Mouse (Mus musculus): ENCODE results near the gene Hspd1.

Gene Hspd1

DNA sequence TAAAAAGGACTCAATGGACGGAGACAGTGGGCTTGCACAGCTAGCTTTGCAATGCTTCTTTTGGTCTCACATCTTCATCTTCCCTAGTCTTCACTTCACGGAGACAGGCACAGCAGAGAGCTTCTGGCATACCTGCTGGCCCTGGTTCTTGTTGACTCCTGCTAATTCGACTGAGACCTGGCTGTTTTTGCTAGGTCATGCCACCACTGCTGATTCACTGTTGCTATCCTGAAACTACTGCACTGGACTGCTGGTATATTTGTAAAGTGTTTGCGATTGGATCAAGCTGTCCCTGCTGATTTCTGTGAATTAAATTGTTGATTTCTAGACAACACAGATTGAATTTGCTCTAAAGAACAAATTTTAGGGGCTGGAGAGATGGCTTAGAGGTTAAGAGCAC, 46.4 kb downstream of the Hspd1 start:
- no peak for DNase-seq (ENCODE audit: low spot score)

DNA sequence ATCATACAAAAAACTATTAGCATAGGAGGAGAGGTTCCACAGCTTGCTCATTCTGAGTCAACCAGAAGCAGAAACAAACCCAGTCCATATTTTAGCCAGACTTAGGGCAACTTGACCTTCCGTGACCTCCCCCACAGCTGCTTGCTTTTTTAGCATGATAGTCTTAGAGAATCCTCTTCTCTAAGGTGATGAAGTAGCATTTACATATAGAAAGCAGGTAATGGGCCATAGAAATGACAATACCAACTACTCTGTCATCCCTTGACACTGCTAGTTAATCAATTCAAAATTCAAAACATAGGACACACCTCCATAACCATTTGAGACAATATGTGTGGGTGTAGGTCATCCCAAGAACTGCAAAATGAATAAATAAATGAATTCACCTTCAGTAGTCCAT, 48.1 kb downstream of the Hspd1 start:
- DNase-seq (ENCODE audit: low spot score): no peak

DNA sequence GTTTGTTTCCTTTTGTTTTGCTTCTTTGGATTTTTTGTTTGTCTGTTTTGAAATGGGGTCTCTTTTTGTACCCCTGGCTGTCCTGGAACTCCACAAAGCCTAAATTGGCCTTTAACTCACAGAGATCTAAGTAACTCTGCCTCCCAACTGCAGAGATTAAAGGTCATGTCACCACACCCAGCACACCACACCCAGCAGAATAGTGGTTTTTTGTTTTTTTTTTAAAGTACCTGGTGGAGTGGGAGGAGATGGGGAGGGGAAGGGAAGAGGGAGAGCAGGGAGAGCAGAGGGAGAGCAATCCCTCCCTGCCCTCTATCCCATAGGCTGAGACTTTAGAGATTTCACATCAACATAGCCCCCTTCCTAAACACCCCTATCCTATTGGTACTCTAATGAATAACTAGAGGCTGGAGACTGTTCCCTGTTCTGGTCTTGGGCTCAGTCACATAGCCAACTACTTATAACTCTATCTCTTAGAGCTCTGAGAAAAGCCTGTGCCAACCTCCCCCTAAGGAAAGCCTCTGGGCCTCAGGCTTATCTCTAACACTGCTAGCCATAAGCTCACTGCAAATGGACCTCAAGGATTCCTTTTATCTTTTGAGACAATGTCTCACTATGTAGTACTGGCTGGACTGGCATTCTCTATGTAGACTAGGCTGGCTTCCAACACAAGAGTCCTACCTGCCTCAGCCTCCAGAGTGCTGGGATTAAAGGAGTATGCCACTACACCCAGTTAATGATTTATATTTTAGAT, 56.8 kb downstream of the Hspd1 start:
- DNase-seq (ENCODE audit: low spot score): no peak

DNA sequence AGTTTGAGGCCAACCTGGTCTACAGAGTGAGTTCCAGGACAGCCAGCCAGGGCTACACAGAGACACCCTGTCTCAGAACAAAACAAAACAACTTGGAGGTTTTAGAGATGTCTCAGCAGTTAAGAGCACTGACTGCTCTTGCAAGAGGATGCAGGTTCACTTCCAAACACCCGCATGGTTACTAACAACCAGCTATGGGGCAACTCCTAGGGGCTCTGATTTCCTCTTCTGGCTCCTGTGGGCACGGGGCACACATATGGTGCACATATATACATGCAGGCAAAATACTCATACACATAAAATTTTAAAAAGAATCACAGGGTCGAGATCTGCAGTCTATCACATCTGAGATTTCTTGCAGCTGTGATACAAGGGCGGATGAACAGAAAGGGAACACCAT, 58.6 kb downstream of the Hspd1 start:
- DNase-seq (ENCODE audit: low spot score): no peak

DNA sequence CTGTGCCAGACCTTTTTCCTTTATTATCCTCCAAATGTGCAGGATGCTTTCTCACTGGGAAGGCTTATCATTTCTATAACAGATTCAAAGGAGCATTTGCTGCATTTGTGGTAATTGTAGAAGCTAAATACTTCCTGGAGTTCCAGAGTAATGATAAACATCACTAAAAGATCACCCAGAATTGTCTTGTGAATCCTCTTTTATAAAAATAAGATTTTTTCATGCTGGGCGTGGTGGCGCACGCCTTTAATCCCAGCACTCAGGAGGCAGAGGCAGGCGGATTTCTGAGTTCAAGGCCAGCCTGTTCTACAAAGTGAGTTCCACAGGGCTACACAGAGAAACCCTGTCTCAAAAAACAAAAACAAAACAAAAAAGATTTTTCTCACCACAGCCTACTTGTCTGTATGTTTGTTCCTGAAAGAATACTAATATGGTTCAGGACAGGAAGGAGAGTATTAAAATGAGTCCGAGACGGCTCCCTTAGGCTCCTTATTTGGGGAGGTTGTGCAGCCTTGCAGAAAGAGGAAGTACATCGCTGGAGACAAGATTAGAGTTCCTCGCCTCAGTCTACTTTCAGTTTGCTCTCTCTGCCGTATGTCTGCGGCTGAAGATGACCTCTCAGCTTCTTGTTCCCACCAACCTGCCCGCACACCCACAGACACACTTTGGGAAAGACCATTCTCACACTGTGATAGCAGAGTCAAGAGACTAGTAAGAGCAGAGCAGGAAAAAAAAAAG, 59.4 kb downstream of the Hspd1 start:
- DNase-seq (ENCODE audit: low spot score): no peak

DNA sequence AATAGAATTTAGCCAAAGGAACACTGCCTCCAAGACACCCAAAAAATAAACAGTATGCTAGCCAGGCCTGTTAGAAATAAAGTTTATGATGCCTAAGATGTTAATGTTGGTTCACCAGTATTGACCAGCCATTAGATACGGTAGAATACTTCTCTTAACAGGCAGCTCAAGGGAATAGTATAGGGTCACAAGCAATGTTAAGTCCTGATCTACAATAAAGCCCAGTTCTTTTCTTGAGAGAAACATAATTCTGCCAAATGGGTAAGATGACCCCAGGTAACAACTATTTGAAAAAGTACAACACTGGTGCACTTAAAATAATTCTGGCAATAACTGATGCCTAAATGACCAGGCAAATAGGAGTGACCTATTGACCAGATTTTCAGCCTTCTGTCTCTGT, 60.1 kb downstream of the Hspd1 start:
- DNase-seq (ENCODE audit: low spot score): no peak

Measured in embryo, embryonic 10.5 days (tissue).